Mouse (Mus musculus): ENCODE data around the gene Tulp3.
A peak's percentile ranks its signal among the peaks of the same experiment; 100 is the strongest.

Tulp3 gene

GRCm38 (mm10) chr6:128296750-128297393 is 58.8 kb downstream of the Tulp3 start:
- DNase-seq (ENCODE audit: low read depth) = no peak

DNA sequence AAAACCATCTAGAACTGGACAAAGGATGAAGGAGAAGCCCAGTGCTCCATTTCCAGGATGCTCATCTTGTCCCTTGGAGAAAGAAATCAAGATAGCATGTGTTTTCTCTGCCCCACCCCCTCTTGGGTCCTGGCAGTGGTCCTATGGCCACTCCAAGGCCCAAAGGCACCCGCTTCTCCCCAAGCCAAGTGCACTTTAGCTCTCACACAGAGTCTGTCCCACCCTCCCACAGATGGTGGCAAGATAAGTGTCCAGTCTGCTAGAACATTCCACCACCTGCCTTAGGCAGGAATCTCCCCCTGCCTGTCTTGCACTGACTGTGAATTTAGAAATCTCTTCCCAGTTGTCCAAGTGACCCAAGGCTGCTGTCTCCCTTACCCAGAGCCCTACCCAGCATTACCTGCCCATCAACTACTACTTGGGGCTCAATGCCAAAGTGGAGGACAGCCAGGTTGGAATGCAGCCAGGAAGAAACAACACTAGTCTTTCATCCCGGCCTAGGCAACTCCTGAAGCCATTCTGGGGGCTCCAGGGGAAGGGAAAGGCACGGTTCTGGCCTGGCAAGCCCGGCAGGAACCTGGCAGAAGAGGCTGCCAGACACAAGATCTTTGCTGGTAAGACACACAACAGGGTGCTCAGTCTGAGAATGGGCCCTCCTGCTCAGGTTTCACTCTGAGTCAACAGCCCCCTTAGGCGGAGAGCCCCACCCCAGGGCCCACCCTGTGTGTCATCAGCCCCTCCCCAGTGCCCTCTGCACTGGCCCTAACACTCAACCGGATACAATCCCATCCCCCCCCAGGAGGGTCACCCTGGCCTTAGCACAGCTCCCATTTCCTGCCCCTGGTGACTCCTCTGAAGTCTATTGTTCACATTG is 59.5 kb downstream of the Tulp3 start:
- no peak for DNase-seq (ENCODE audit: low read depth)

GRCm38 (mm10) chr6:128291284-128291683 is 64.4 kb downstream of the Tulp3 start:
- DNase-seq (ENCODE audit: low read depth) = no peak

DNA sequence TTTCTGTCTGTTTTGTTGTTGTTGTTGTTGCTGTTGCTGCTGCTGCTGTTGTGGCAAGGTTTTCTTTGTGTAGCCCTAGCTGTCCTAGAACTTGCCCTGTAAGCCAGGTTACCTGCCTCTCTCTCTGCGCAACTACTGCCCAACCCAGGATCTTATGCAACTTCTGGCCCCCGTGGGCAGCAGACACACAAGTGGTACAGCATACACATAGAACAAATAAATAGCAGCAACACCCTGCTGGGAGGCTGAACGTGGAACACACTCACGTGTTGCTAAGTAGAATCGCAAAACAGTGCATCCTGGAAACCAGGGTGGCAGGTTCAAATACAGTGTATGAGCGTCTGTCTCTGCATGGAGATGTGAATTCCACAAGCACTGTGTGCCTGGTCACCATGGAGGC is 67.0 kb downstream of the Tulp3 start:
- no peak for DNase-seq (ENCODE audit: low read depth)

DNA sequence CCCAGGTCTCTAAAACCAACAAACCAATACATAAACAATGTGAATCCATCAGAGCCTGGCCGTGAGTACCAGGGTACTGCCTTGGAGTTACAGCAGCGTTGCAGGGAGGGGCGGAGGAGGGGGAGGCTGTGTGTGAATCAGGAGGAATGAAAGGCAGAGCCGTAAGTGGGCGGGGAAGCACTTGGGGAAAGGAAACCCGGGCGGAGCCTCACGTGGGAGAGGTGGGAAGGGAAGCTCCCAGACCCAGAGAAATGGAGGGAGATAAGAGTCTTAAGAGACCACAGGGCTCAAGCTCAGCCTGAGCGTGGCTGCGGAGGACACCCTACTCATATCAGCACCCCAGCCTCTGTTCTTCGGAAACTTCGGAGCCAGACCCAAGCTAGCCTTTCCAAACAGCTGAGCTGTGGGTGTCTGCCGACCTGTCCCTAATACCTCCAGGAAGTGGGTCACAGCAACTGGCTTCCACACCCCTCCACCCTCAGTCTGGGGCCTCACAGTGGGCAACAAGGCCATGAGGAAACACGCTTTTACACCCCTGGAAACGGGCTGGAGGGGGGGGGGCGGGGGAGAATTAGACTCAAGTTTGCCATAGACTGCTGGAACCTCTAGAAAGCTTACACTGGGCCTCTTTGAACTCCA is 69.7 kb downstream of the Tulp3 start:
- peak; percentile 58 for DNase-seq (ENCODE audit: low read depth)

- DNase-seq (ENCODE audit: low read depth) = no peak
These were observed 73.5 kb downstream of the Tulp3 start for GRCm38 (mm10) chr6:128282126-128282525.

DNA sequence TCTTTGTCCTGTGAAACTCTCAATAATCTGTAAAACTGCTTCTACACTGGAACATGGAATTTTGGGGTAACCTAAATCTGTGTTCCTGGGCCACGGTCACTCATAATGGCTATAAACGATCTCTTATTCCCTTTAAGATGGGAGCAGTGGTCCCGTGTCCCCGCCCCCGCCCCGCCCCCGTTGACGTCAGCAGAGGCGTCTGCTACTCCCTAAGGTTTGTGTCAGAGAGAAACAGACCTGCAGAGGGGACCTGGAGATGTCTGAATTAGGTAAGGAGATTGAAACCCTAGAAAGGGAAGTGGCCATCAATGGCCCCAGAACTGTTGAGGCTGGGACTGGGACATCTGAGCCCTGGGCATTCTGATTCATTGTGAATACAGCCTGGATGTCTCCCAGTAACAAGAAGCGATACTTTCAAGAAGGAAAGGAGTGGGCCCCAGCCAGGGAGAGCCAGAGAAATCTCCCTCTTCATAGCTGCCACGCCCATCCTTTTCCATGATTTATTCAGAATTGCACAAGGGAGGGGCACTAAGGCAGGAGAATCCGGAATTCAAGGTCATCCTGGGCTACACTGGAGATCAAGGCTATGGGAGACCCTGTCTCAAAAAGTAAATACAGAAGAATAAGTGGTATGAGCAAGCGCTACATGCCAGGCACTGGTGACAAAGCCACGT is 75.0 kb downstream of the Tulp3 start:
- DNase-seq (ENCODE audit: low read depth) = no peak

DNA sequence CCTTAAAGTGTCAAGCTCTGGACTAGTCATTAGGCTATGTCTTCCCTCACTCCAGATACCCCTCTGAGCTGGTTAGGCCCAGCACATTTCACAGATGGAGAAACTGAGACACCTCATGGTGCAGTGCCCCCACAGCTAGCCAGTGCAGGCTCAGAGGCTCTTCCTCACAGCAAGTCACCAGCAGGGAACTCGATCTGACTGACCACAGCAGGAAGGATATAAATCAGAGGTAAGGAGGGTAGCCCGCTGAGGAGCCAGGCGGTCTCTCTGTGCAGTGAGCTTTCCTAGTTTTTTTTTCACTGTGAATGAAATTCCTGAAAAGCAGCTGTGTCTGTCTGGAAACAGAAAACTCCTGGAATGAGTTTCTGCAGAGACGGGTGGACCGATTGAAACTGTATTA is 76.0 kb downstream of the Tulp3 start:
- peak; percentile 8 for DNase-seq (ENCODE audit: low read depth)

DNA sequence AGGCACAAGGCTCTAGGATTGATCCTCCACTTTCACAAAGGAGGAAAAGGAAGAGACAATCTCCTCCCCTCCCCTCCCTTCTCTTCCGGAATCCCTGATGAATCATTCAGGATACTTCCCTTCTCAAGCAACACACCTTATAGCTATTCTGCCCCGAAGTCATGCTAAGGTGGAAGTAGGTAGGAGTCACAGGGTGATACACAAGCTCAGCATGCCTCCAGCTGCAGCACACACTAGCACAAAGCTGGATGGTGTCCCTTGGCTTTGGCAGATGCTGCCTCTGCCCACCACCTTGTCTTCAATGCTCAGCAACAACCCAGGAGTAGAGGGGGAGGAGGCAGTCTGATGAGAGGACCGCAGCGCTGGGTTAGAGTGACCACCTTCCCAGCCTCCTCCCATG is 76.6 kb downstream of the Tulp3 start:
- no peak for DNase-seq (ENCODE audit: low read depth)

GRCm38 (mm10) chr6:128277132-128278085 is 78.2 kb downstream of the Tulp3 start:
- DNase-seq (ENCODE audit: low read depth) = no peak

- DNase-seq (ENCODE audit: low read depth) = no peak
These were observed 79.3 kb downstream of the Tulp3 start for GRCm38 (mm10) chr6:128276349-128276748.

DNA sequence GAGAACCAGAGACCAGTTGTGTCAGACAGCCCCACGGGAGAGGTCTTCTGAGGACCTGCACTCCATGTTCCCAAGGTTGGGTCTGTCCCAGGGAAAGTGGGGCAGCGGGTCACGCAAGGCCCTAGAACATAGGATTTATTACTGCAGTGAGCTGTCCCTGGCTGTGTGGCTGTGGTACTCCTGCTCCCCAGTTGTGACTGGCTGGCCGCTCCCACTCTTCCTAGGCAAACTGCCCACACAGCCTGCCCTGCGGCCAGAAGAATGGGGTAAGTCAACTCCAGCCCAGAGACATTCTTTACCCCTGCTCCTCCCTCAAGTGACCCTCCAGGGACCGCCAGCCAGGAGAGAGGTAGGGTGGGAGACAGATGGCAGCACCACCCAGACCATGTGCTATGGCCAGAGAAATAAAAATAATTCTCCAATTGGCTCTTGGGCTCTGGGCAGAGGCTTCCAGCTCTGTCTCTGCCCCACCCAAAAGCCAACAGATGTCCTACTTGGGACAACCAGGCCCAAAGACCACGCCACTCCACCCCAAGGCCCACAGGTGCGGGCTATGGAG is 80.1 kb downstream of the Tulp3 start:
- no peak for DNase-seq (ENCODE audit: low read depth)

DNA sequence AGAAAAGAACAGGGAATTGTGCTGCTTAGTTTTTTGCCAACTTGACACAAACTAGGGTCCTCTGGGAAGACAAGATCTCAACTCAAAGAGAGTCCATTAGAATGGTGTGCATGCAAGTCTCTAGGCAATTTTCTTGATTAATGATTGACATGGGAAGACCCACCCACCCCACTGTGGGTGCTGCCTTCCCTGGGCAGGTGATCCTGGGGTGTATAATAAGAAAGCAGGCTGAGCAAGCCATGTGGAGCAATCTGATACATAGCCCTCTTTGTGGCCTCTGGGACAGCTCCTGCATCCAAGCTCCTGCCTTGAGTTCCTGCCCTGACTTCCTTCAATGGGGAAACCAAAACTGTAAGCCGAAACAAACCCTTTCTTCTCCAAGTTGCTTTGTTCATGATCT is 82.1 kb downstream of the Tulp3 start:
- no peak for DNase-seq (ENCODE audit: low read depth)

- no peak for DNase-seq (ENCODE audit: low read depth)
These were observed 82.9 kb downstream of the Tulp3 start for GRCm38 (mm10) chr6:128272754-128273153.
